Mouse (Mus musculus): ENCODE data around the gene Ces1h.

DNA sequence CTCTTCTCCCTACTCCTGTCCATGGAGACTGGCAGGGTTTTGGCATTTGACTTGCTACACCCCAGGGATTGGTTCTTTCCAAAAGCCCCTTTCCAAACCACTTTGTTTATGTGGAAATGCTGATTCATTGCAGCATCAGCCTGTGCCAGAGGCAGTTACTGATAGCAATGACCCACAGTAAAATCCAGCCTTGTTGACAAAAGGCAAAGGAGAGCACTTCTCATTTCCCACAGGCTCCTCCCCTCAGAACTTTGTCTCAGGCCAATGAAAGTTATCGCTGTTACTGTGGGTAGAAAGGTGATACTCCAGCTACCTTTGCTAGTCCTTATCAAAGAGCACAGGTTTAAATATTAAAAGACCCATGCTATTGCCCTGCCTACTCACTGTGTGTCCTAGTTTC lies 46.8 kb downstream of the Ces1h start:
- no peak for TF ChIP-seq CTCF (IDR thresholded peaks at IDR 0.05; ENCODE audit: borderline replicate concordance, control insufficient read depth, extremely low read depth, insufficient read depth, low read length, poor library complexity)
- TF ChIP-seq POLR2A (IDR thresholded peaks at IDR 0.05; ENCODE audit: control insufficient read depth, extremely low read depth, insufficient read depth, low read length, poor library complexity): no peak

Data from thymus, adult 2 months (tissue).